Mouse (Mus musculus) lung, postnatal 0 days (tissue): Measurements from ENCODE around the gene Gli2. TPM values are rescaled to one million over a fixed set of nuclear protein-coding genes. Genes with fewer than 3 reads are reported as not detected.

Source experiments
- ATAC-seq: fragments of 200-750 bp; cut with Nextera tagmentation; 2 replicates; pipeline ENCODE4 v1.8.0; 2017; ENCODE audit warnings: moderate library complexity
- DNase-seq: peaks from one replicate; pipeline ENCODE4 v3.0.0-alpha.2; 2016; ENCODE audit warnings: low spot score
- H3K27ac ChIP-seq: fragments of 300-500 bp; sonication (generic); 2 replicates; pipeline ENCODE4 v1.5.1; 2014; ENCODE audit warnings: antibody characterized with exemption, mild to moderate bottlenecking, low read length, mixed read lengths
- H3K27me3 ChIP-seq: fragments of 300-500 bp; sonication (generic); replicated peaks from 2 replicates; pipeline ENCODE4 v1.6.1; 2014; ENCODE audit warnings: low read length, mixed read lengths; ENCODE audit not compliant: insufficient read depth
- H3K36me3 ChIP-seq: fragments of 300-500 bp; sonication (generic); 2 replicates; pipeline ENCODE4 v1.6.1; 2014; ENCODE audit warnings: low read length, mixed read lengths; ENCODE audit not compliant: insufficient read depth
- H3K4me1 ChIP-seq: fragments of 300-500 bp; sonication (generic); 2 replicates; pipeline ENCODE4 v1.6.1; 2014; ENCODE audit warnings: antibody characterized with exemption, low read depth, low read length, mixed read lengths; ENCODE audit not compliant: insufficient read depth
- H3K4me2 ChIP-seq: fragments of 300-500 bp; sonication (generic); replicated peaks from 2 replicates; pipeline ENCODE4 v1.6.1; 2014; ENCODE audit warnings: low read depth, mild to moderate bottlenecking, low read length, moderate library complexity, mixed read lengths
- H3K4me3 ChIP-seq: fragments of 300-500 bp; sonication (generic); 2 replicates; pipeline ENCODE4 v1.5.1; 2014; ENCODE audit warnings: low read depth, low read length
- H3K9ac ChIP-seq: fragments of 300-500 bp; sonication (generic); replicated peaks from 2 replicates; pipeline ENCODE4 v1.6.1; 2014; ENCODE audit warnings: low read depth, mild to moderate bottlenecking
- H3K9me3 ChIP-seq: fragments of 300-500 bp; sonication (generic); 2 replicates; pipeline ENCODE4 v1.6.1; 2016; ENCODE audit warnings: low read length, mixed read lengths
- CTCF ChIP-seq: IDR thresholded peaks from 2 replicates; pipeline ENCODE4 v1.5.1; 2016; ENCODE audit warnings: antibody characterized with exemption, mild to moderate bottlenecking
- EP300 ChIP-seq: IDR thresholded peaks from 2 replicates; pipeline ENCODE4 v1.6.1; 2016; ENCODE audit warnings: antibody characterized with exemption, mild to moderate bottlenecking, control low read depth
- WGBS: fragments of 180-500 bp; shearing (Covaris S2); extraction: QIAGEN DNeasy Blood & Tissue Kit; methylation state at CpG from one replicate; pipeline ENCODE4 v1.1.7; 2014; 5-methylcytosine and 5-hydroxymethylcytosine counted together
- polyA plus RNA-seq: library from polyadenylated mRNA; unstranded; fragments of >200 nt; fragmentation: Nextera tagmentation; extraction: Ambion mirVana; gene quantifications from 2 replicates; pipeline ENCODE4 v1.2.1, GENCODE M21; 2015

The Gli2 gene
- polyA plus RNA-seq, 1 experiment from 2014 or later, result 2.7 TPM

DNA sequence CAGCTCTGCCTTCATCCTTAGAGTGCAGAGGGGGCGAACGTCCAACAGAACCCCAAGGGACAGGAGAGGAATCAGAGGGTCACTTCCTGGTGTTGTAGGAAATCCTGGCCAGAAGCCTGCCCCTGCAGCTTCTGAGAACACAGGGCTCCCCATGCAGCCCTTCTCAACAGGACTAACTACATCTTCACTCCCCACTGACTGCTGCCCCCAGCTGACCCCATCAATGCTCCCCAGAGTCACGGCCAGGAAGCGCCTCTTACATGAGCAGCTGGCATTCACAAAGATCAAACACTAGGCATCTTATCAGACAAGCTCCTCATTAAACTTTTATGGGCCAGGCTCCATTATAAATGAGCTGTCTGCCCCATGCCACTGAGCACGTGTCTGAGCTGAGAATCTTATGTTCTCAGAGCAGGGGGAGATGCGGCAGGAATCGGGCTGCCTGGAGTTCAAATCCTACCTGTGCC, 172.6 kb downstream of the Gli2 start:
- H3K9ac ChIP-seq, result no peak overlapping the region
- ATAC-seq, result peak; percentile 33
- no peak overlapping the region for H3K4me3 ChIP-seq
- no peaks in the 10 kb centered on the region for H3K27me3 ChIP-seq
- TF ChIP-seq CTCF (no peak), EP300 (no peak)
- H3K4me1 ChIP-seq, result no peaks in the 10 kb centered on the region
- no peak overlapping the region for H3K27ac ChIP-seq
- H3K4me2 ChIP-seq, result no peak overlapping the region
- no peaks in the 10 kb centered on the region for H3K9me3 ChIP-seq
- no peaks in the 10 kb centered on the region for H3K36me3 ChIP-seq
- DNase-seq, result no peak
- 25% methylated on average over 7 of the region's 7 CpGs for WGBS

DNA sequence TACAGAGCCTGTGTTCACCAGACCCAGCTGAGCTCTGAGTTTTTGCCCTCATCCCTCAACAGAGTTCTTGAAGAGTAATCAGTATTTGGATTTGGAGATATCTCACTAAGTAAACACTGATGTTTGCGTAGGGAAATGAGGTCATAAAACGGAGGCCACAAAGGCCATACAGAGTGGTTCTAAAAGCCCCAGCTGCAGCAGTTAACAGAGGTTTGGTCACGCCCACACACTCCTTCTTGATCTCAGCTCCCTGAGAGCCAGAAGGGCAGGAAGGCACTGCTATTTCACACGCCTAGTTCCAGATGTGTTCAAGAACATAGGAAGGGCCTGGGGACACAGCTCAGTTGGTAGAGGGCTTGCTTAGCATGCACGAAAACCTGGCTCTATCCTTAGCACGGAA, 175.1 kb downstream of the Gli2 start:
- WGBS, result 39% methylated on average over 6 of the region's 6 CpGs
- DNase-seq (no peak), ATAC-seq (peak; percentile 33; the same call in 1 of the 2 replicates)
- no peak overlapping the region for H3K4me2 ChIP-seq
- no peak overlapping the region for H3K27ac ChIP-seq
- no peak overlapping the region for H3K4me3 ChIP-seq
- no peaks in the 10 kb centered on the region for H3K27me3 ChIP-seq
- H3K4me1 ChIP-seq, result no peaks in the 10 kb centered on the region
- no peaks in the 10 kb centered on the region for H3K9me3 ChIP-seq
- H3K9ac ChIP-seq, result no peak overlapping the region
- TF ChIP-seq CTCF, result no peak
- TF ChIP-seq EP300, result no peak
- no peaks in the 10 kb centered on the region for H3K36me3 ChIP-seq

DNA sequence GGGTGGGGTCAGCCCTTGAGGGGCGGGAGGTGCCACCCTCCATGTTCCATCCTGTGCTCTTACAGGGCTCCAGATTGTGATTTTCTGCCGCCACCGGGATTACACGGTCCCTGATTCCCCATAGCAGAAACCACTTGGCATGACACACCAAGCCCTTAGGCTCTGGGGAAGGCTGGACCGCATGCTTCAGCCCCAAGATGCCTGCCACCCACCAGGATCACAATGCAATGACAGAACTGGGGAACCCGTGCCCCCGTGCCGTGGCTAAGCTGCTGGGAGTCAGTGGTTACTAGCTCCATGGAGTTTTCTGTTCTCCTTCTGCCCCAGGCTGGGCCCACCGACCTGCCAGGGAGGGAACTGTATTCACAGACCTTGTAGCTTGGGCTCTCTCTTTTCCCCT, 178.2 kb downstream of the Gli2 start:
- TF ChIP-seq EP300 (no peak), CTCF (no peak)
- ATAC-seq, result no peak
- WGBS, result 89% methylated on average over 9 of the region's 9 CpGs
- H3K27ac ChIP-seq, result no peak overlapping the region
- no peak overlapping the region for H3K9ac ChIP-seq
- H3K9me3 ChIP-seq, result no peaks in the 10 kb centered on the region
- no peaks in the 10 kb centered on the region for H3K36me3 ChIP-seq
- H3K4me3 ChIP-seq, result no peak overlapping the region
- no peak for DNase-seq
- no peaks in the 10 kb centered on the region for H3K4me1 ChIP-seq
- no peaks in the 10 kb centered on the region for H3K27me3 ChIP-seq
- H3K4me2 ChIP-seq, result no peak overlapping the region

DNA sequence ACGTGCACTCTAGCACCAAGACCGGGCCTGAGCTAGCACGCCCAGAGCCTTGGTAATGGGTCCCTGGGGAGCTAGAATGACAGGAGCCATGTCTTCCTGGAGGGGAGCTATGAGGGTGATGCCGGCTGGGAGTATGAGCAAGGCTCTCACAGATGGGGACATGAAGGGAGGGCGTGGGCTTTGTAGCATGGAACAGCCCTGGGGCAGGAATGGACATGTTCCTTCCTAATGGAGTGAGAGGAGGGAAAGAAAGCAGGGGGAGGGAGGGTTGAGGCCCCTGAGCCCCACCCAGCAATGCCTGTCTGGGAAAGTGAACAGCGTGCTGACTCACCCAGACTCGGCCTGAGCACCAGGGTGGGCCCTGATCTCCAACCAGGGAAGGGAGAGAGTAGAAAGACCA, 179.9 kb downstream of the Gli2 start:
- no peak for ATAC-seq
- WGBS, result 84% methylated on average over 7 of the region's 7 CpGs
- DNase-seq, result no peak
- Histone ChIP-seq H3K4me2 (no peak overlapping the region), H3K4me3 (no peak overlapping the region), H3K36me3 (no peaks in the 10 kb centered on the region), H3K27ac (no peak overlapping the region), H3K27me3 (no peaks in the 10 kb centered on the region), H3K9me3 (no peaks in the 10 kb centered on the region), H3K9ac (no peak overlapping the region), H3K4me1 (no peaks in the 10 kb centered on the region)
- TF ChIP-seq CTCF (no peak), EP300 (no peak)

DNA sequence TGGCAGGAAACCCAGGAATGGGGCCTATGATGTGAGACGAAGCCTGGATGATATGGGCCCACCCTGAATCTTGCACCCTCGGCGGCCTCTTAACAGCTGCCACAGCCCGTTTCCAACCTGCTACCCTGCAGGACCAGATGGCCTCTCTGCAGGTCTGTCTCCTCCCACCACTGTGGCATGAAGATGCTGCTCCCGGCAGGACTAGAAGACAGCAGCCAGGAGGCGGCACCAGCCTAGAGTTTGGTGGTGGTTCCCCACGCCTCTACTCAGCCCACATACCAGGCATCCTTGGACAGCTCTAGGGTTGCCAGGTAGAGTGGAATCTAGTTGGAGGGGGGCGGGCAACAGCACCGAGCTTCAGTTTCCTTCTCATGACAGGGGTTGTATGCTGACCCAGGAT, 188.7 kb downstream of the Gli2 start:
- no peaks in the 10 kb centered on the region for H3K27me3 ChIP-seq
- H3K36me3 ChIP-seq, result no peaks in the 10 kb centered on the region
- no peak for DNase-seq
- H3K9ac ChIP-seq, result no peak overlapping the region
- H3K4me3 ChIP-seq, result no peak overlapping the region
- H3K9me3 ChIP-seq, result no peaks in the 10 kb centered on the region
- no peak for ATAC-seq
- 66% methylated on average over 9 of the region's 9 CpGs for WGBS
- H3K4me1 ChIP-seq, result no peaks in the 10 kb centered on the region
- no peak overlapping the region for H3K27ac ChIP-seq
- H3K4me2 ChIP-seq, result no peak overlapping the region
- 0 out of 2 replicates have a peak, but pooled peaks have one; percentile 5 for TF ChIP-seq CTCF
- TF ChIP-seq EP300, result no peak

DNA sequence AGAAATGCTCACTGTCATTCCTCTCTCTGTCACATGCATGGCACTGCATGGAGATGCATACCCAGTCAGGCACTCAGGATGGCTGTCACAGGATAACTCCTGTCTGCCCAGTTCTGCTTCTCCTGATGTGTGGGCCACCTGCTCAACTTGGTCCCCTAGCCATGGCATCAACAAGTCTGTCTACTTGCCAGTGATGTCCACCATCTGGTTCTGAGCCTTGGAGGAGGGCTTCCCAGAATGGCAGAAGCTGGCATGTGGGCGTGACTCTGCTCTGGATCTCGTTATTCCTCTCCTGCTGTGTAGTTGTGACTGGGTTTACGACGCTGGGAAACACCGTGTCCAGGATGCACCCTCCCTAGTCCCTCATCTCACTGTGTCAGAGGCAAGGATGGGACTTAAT, 189.4 kb downstream of the Gli2 start:
- Histone ChIP-seq H3K9me3 (no peaks in the 10 kb centered on the region), H3K9ac (no peak overlapping the region), H3K36me3 (no peaks in the 10 kb centered on the region), H3K27ac (no peak overlapping the region), H3K27me3 (no peaks in the 10 kb centered on the region), H3K4me2 (no peak overlapping the region), H3K4me3 (no peak overlapping the region), H3K4me1 (no peaks in the 10 kb centered on the region)
- no peak for ATAC-seq
- TF ChIP-seq CTCF, result no peak
- no peak for TF ChIP-seq EP300
- DNase-seq, result no peak
- 82% methylated on average over 5 of the region's 5 CpGs for WGBS

DNA sequence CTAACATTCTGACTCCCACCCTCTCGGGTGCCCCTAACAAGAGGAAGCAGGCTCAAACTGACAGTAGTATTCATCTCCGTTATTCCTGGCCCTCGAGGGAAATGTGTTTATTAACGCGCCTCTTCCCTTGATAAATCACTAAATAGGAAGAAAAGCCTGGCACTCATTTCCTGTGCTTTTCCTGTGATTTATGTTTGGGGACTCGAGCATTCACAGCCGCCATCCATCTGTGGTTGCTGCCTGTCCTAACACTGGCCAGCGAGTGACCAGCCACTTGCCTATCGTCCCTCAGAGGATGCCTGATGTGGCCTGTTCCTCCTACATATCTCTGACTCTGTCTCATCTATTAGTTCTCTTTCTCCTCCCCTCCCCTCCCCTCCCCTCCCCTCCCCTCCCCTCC, 195.3 kb downstream of the Gli2 start:
- DNase-seq, result no peak
- Histone ChIP-seq H3K27ac (no peak overlapping the region), H3K4me3 (no peak overlapping the region), H3K4me2 (no peak overlapping the region), H3K27me3 (no peaks in the 10 kb centered on the region), H3K9ac (no peak overlapping the region), H3K9me3 (no peaks in the 10 kb centered on the region), H3K4me1 (no peaks in the 10 kb centered on the region), H3K36me3 (no peaks in the 10 kb centered on the region)
- WGBS, result 42% methylated on average over 9 of the region's 9 CpGs
- TF ChIP-seq CTCF (no peak), EP300 (no peak)
- ATAC-seq, result no peak
